Mouse (Mus musculus) embryonic facial prominence, embryonic 11.5 days (tissue): ENCODE measurements around the gene Grpel1. TPM values are rescaled to one million over a fixed set of nuclear protein-coding genes. Genes with fewer than 3 reads are reported as not detected.

Experiments
- ATAC-seq: fragments of 200-750 bp; cut with Nextera tagmentation; replicated peaks from 2 replicates; pipeline ENCODE4 v1.8.0; 2017; ENCODE audit warnings: low read depth; ENCODE audit not compliant: insufficient number of reproducible peaks, low FRiP score, low TSS enrichment
- DNase-seq: peaks from one replicate; pipeline ENCODE4 v3.0.0-alpha.2; 2015; ENCODE audit warnings: low spot score
- H3K27ac ChIP-seq: fragments of 300-500 bp; sonication (generic); replicated peaks from 2 replicates; pipeline ENCODE4 v1.5.1; 2014; ENCODE audit warnings: mild to moderate bottlenecking, low read depth, low read length, control low read depth
- H3K27me3 ChIP-seq: fragments of 300-500 bp; sonication (generic); 2 replicates; pipeline ENCODE4 v1.6.1; 2014; ENCODE audit warnings: mild to moderate bottlenecking, low read length, moderate library complexity, mixed read lengths; ENCODE audit not compliant: control insufficient read depth, insufficient read depth
- H3K36me3 ChIP-seq: fragments of 300-500 bp; sonication (generic); replicated peaks from 2 replicates; pipeline ENCODE4 v1.6.1; 2014; ENCODE audit warnings: low read depth, mild to moderate bottlenecking, low read length, moderate library complexity, mixed read lengths; ENCODE audit not compliant: control insufficient read depth, insufficient read depth
- H3K4me1 ChIP-seq: fragments of 300-500 bp; sonication (generic); 2 replicates; pipeline ENCODE4 v1.6.1; 2014; ENCODE audit warnings: low read length, mixed read lengths; ENCODE audit not compliant: control insufficient read depth, insufficient read depth
- H3K4me2 ChIP-seq: fragments of 300-500 bp; sonication (generic); 2 replicates; pipeline ENCODE4 v1.6.1; 2014; ENCODE audit warnings: low read depth, mild to moderate bottlenecking, control low read depth, low read length, moderate library complexity
- H3K4me3 ChIP-seq: fragments of 300-500 bp; sonication (generic); 2 replicates; pipeline ENCODE4 v1.5.1; 2014; ENCODE audit warnings: low read depth, low read length, control low read depth
- H3K9ac ChIP-seq: fragments of 300-500 bp; sonication (generic); replicated peaks from 2 replicates; pipeline ENCODE4 v1.6.1; 2014; ENCODE audit warnings: mild to moderate bottlenecking, control low read depth, low read length
- H3K9me3 ChIP-seq: fragments of 300-500 bp; sonication (generic); replicated peaks from 2 replicates; pipeline ENCODE4 v1.6.1; 2016; ENCODE audit warnings: mild to moderate bottlenecking, low read length, inconsistent platforms, mixed read lengths; ENCODE audit not compliant: control insufficient read depth
- WGBS: fragments of 180-500 bp; shearing (Covaris S2); extraction: QIAGEN DNeasy Blood & Tissue Kit; methylation state at CpG from one replicate; pipeline ENCODE4 v1.1.7; 2014; 5-methylcytosine and 5-hydroxymethylcytosine counted together
- polyA plus RNA-seq: library from polyadenylated mRNA; unstranded; fragments of >200 nt; fragmentation: Nextera tagmentation; extraction: Ambion mirVana; gene quantifications from 2 replicates; pipeline ENCODE4 v1.2.1, GENCODE M21; 2014

The Grpel1 gene
- polyA plus RNA-seq, 1 experiment from 2014 or later: 61.4 TPM

- DNase-seq (no peak), ATAC-seq (no peak)
- Histone ChIP-seq H3K4me3 (no peak overlapping the region), H3K9me3 (no peaks in the 10 kb centered on the region), H3K4me1 (no peaks in the 10 kb centered on the region; the same call in none of the 2 replicates), H3K36me3 (no peaks in the 10 kb centered on the region; the same call in 1 of the 2 replicates), H3K4me2 (no peak overlapping the region), H3K9ac (no peak overlapping the region), H3K27me3 (no peaks in the 10 kb centered on the region), H3K27ac (no peak overlapping the region)
- 86% methylated on average over 2 of the region's 2 CpGs for WGBS
Measured at GRCm38 (mm10) chr5:36479735-36480134, 14.9 kb downstream of the Grpel1 start.

GRCm38 (mm10) chr5:36480398-36480797, 15.6 kb downstream of the Grpel1 start:
- WGBS: 91% methylated on average over 4 of the region's 4 CpGs
- Histone ChIP-seq H3K36me3 (no peaks in the 10 kb centered on the region; the same call in 1 of the 2 replicates), H3K9me3 (no peaks in the 10 kb centered on the region), H3K4me1 (no peaks in the 10 kb centered on the region; the same call in none of the 2 replicates), H3K9ac (no peak overlapping the region), H3K27me3 (peaks cover 3% of the 10 kb centered on the region; the same call in 1 of the 2 replicates), H3K4me3 (no peak overlapping the region), H3K4me2 (no peak overlapping the region), H3K27ac (no peak overlapping the region)
- ATAC-seq: no peak
- DNase-seq: no peak

- ATAC-seq: no peak
- no peak for DNase-seq
- Histone ChIP-seq H3K27ac (no peak overlapping the region), H3K27me3 (peaks cover 3% of the 10 kb centered on the region; the same call in 1 of the 2 replicates), H3K4me3 (no peak overlapping the region), H3K9ac (no peak overlapping the region), H3K36me3 (no peaks in the 10 kb centered on the region; the same call in 1 of the 2 replicates), H3K9me3 (no peaks in the 10 kb centered on the region), H3K4me2 (no peak overlapping the region), H3K4me1 (no peaks in the 10 kb centered on the region; the same call in none of the 2 replicates)
- 83% methylated on average over 1 of the region's 1 CpGs for WGBS
Measured at GRCm38 (mm10) chr5:36481114-36481513, 16.3 kb downstream of the Grpel1 start.

GRCm38 (mm10) chr5:36483203-36484101, 18.7 kb downstream of the Grpel1 start:
- H3K4me3 ChIP-seq: peak overlapping the region; percentile 85
- no peak for DNase-seq
- H3K4me1 ChIP-seq: no peaks in the 10 kb centered on the region; the same call in none of the 2 replicates
- peak overlapping the region; percentile 86 for H3K9ac ChIP-seq
- peak overlapping the region; percentile 77 for H3K4me2 ChIP-seq
- 1% methylated on average over 56 of the region's 58 CpGs for WGBS
- ATAC-seq: peak; percentile 11; the same call in 1 of the 2 replicates
- no peaks in the 10 kb centered on the region for H3K9me3 ChIP-seq
- no peaks in the 10 kb centered on the region; the same call in 1 of the 2 replicates for H3K36me3 ChIP-seq
- no peak overlapping the region for H3K27ac ChIP-seq
- peaks cover 3% of the 10 kb centered on the region; the same call in 1 of the 2 replicates for H3K27me3 ChIP-seq

- Histone ChIP-seq H3K36me3 (no peaks in the 10 kb centered on the region; the same call in 1 of the 2 replicates), H3K4me3 (peak within 1 kb of the TSS; percentile 85), H3K27ac (no peak within 1 kb of the TSS), H3K9me3 (no peaks in the 10 kb centered on the region), H3K4me1 (no peaks in the 10 kb centered on the region; the same call in none of the 2 replicates), H3K4me2 (peak within 1 kb of the TSS; percentile 84), H3K9ac (peak within 1 kb of the TSS; percentile 86), H3K27me3 (peaks cover 3% of the 10 kb centered on the region; the same call in 1 of the 2 replicates)
- WGBS: under 1% methylated on average over 73 of the region's 97 CpGs
- peak; percentile 98 for DNase-seq
- peak; percentile 95 for ATAC-seq
Measured at GRCm38 (mm10) chr5:36484171-36484990, 19.6 kb downstream of the Grpel1 start, which contains the start of the genes Tada2b and Ccdc96. Gene Tada2b, minus strand, starts transcription at chr5:36484285. Gene Ccdc96, plus strand, starts transcription at chr5:36484588.

- Histone ChIP-seq H3K27ac (no peak overlapping the region), H3K9me3 (no peaks in the 10 kb centered on the region), H3K27me3 (peaks cover 3% of the 10 kb centered on the region; the same call in 1 of the 2 replicates), H3K4me3 (no peak overlapping the region), H3K4me1 (no peaks in the 10 kb centered on the region; the same call in none of the 2 replicates), H3K9ac (no peak overlapping the region), H3K36me3 (no peaks in the 10 kb centered on the region; the same call in 1 of the 2 replicates), H3K4me2 (peak overlapping the region; percentile 84)
- WGBS: 39% methylated on average over 19 of the region's 19 CpGs
- ATAC-seq (no peak), DNase-seq (no peak)
Measured at GRCm38 (mm10) chr5:36485306-36485705, 20.5 kb downstream of the Grpel1 start.

GRCm38 (mm10) chr5:36489225-36489624, 24.4 kb downstream of the Grpel1 start:
- Histone ChIP-seq H3K9ac (no peak overlapping the region), H3K4me3 (no peak overlapping the region), H3K36me3 (no peaks in the 10 kb centered on the region; the same call in 1 of the 2 replicates), H3K4me2 (no peak overlapping the region), H3K27ac (no peak overlapping the region), H3K4me1 (no peaks in the 10 kb centered on the region), H3K27me3 (peaks cover 3% of the 10 kb centered on the region; the same call in 1 of the 2 replicates), H3K9me3 (no peaks in the 10 kb centered on the region)
- ATAC-seq (no peak), DNase-seq (peak; percentile 47)
- WGBS: 49% methylated on average over 2 of the region's 2 CpGs
